Mouse (Mus musculus) midbrain, embryonic 11.5 days (tissue): ENCODE measurements around the gene 1600012H06Rik. TPM values are rescaled to one million over a fixed set of nuclear protein-coding genes. Genes with fewer than 3 reads are reported as not detected.
"Not testable (repeated sequence)": the region's sequence is repeated elsewhere in the genome, so short reads cannot be mapped to it uniquely, and the experiment has no call there.

ENCODE experiments used
- ATAC-seq: fragments of 200-750 bp; cut with Nextera tagmentation; 2 replicates; pipeline ENCODE4 v1.8.0; 2017; ENCODE audit warnings: moderate TSS enrichment, moderate library complexity; ENCODE audit not compliant: low FRiP score
- DNase-seq: peaks from one replicate; pipeline ENCODE4 v3.0.0; 2015; ENCODE audit warnings: low spot score; ENCODE audit errors: missing footprints
- H3K27ac ChIP-seq: fragments of 300-500 bp; sonication (generic); 2 replicates; pipeline ENCODE4 v1.5.1; 2014; ENCODE audit warnings: low read depth, low read length
- H3K27me3 ChIP-seq: fragments of 300-500 bp; sonication (generic); 2 replicates; pipeline ENCODE4 v1.6.1; 2014; ENCODE audit warnings: mild to moderate bottlenecking, low read length, moderate library complexity, mixed read lengths; ENCODE audit not compliant: control insufficient read depth, insufficient read depth
- H3K36me3 ChIP-seq: fragments of 300-500 bp; sonication (generic); 2 replicates; pipeline ENCODE4 v1.6.1; 2014; ENCODE audit warnings: mild to moderate bottlenecking, low read length, moderate library complexity, mixed read lengths; ENCODE audit not compliant: control insufficient read depth, insufficient read depth
- H3K4me1 ChIP-seq: fragments of 300-500 bp; sonication (generic); 2 replicates; pipeline ENCODE4 v1.6.1; 2014; ENCODE audit warnings: low read length; ENCODE audit not compliant: control insufficient read depth, insufficient read depth
- H3K4me2 ChIP-seq: fragments of 300-500 bp; sonication (generic); 2 replicates; pipeline ENCODE4 v1.6.1; 2014; ENCODE audit warnings: mild to moderate bottlenecking, moderate library complexity
- H3K4me3 ChIP-seq: fragments of 300-500 bp; sonication (generic); 2 replicates; pipeline ENCODE4 v1.5.1; 2014; ENCODE audit warnings: low read depth, low read length
- H3K9ac ChIP-seq: fragments of 300-500 bp; sonication (generic); 2 replicates; pipeline ENCODE4 v1.6.1; 2014; ENCODE audit warnings: low read length
- H3K9me3 ChIP-seq: fragments of 300-500 bp; sonication (generic); 2 replicates; pipeline ENCODE4 v1.6.1; 2016; ENCODE audit warnings: low read length; ENCODE audit not compliant: control insufficient read depth
- WGBS: fragments of 180-500 bp; shearing (Covaris S2); extraction: QIAGEN DNeasy Blood & Tissue Kit; methylation state at CpG from one replicate; pipeline ENCODE4 v1.1.7; 2014; 5-methylcytosine and 5-hydroxymethylcytosine counted together
- polyA plus RNA-seq: library from polyadenylated mRNA; unstranded; fragments of >200 nt; fragmentation: Nextera tagmentation; extraction: Ambion mirVana; gene quantifications from 2 replicates; pipeline ENCODE4 v1.2.1, GENCODE M21; 2014

1600012H06Rik gene
- polyA plus RNA-seq, result 33.3 and 36.0 TPM in 2 replicates

DNA sequence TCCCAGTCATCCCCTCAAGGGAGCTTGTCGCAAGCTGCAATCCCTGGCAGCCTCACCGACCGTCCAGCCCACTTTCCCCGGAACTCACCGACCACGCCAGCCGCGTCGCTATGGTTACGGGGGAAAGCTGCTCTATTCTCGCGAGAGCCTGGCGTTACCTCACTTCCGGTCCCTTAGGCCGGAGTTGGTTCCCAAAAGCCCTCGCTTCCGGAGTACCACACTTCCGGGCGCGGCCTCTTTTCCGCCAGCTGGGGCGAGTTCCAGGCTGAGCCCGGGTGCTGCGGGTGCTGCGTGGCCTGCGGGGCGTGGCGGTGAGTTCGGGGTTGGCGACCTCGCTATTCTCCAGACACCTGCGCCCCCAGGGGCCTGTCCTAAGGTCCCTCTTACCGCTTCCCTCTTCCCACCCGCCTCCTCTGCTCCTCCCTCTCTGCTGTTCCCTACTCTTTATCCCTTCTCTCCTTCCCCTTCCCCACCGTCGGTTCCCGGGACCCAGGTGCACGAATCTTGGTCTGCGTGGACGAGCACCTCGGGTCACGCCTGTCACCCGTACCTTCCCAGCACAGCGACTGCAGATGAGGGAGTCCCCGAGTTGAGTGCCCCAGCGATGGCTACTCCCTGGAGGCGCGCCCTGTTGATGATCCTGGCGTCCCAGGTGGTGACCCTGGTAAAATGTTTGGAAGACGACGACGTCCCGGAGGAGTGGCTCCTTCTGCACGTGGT is at the start of gene 1600012H06Rik, which contains the start of gene Wdr27:
Gene 1600012H06Rik, plus strand, starts transcription at position 176 of the 720 bp plus-strand sequence.
Gene Wdr27, minus strand, starts transcription at position 150 of the 720 bp plus-strand sequence.
- peak within 1 kb of the TSS; percentile 92 for H3K4me2 ChIP-seq
- no peaks in the 10 kb centered on the region for H3K36me3 ChIP-seq
- H3K9me3 ChIP-seq, result no peaks in the 10 kb centered on the region
- peaks cover 9% of the 10 kb centered on the region for H3K4me1 ChIP-seq
- peak within 1 kb of the TSS; percentile 79 for H3K4me3 ChIP-seq
- WGBS, result under 1% methylated on average over 52 of the region's 54 CpGs
- peak within 1 kb of the TSS; percentile 10; the same call in 1 of the 2 replicates for H3K27ac ChIP-seq
- peak; percentile 100 for DNase-seq
- no peaks in the 10 kb centered on the region for H3K27me3 ChIP-seq
- H3K9ac ChIP-seq, result peak within 1 kb of the TSS; percentile 86
- ATAC-seq, result peak; percentile 99

DNA sequence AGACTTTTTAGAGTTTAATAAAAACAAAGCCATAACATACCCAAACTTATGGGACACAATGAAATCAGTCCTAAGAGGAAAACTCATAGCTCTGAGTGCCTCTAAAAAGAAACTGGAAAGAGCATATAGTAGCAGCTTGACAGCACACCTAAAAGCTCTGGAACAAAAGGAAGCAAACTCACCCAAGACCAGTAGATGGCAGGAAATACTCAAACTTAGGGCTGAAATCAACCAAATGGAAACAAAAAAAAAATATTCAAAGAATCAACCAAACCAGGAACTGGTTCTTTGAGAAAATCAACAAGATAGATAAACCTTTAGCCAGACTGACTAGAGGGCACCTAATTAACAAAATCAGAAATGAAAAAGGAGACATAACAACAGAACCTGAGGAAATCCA is 47.9 kb upstream of the 1600012H06Rik start:
- H3K36me3 ChIP-seq, H3K9ac ChIP-seq, H3K9me3 ChIP-seq, H3K4me3 ChIP-seq, H3K27me3 ChIP-seq, DNase-seq, H3K4me1 ChIP-seq, H3K27ac ChIP-seq, ATAC-seq, H3K4me2 ChIP-seq: not testable (repeated sequence)

DNA sequence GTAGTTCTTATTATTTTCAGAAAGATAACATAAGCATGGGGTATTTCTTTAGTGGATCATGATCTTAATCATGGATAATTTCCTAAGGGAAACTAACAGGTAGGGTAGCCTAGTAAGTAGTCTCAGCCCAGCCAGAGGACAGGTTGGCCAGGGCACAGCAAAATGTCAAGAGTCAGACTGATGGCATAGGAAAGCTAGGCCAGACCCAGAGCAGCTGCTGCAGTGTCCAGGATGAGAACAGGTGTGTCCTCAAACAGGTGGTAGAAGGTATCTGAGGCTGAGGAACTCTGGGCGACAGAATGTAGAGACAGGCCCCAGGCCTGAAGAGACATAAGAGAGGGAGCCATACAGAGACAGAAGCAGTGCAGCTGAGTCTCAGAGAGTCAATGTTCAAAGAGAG is 44.0 kb upstream of the 1600012H06Rik start:
- ATAC-seq (no peak), DNase-seq (no peak)
- H3K4me1 ChIP-seq, result no peaks in the 10 kb centered on the region
- no peak overlapping the region for H3K27ac ChIP-seq
- no peaks in the 10 kb centered on the region for H3K27me3 ChIP-seq
- no peak overlapping the region for H3K4me2 ChIP-seq
- no peak overlapping the region for H3K9ac ChIP-seq
- no peaks in the 10 kb centered on the region for H3K9me3 ChIP-seq
- WGBS, result 81% methylated on average over 1 of the region's 1 CpGs
- no peaks in the 10 kb centered on the region for H3K36me3 ChIP-seq
- no peak overlapping the region for H3K4me3 ChIP-seq

DNA sequence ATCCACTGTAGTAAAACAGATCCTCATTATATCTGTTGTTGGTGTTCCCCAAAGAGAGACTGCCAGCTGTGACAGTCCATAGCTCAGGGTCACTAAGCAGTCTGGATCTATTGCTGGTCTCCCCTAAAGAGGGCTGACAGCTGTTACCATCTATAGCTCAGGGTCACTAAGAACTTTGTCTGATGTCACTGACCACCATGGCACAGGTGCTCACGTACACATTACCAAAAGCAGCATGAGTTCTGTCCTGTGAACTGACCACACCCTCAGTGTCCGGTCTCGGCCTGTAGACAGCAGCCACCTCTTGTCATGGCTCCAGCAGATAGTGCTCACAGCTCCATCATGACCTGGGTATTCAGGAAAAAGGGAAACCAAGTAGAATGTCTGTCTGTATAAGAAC is 39.8 kb upstream of the 1600012H06Rik start:
- H3K36me3 ChIP-seq, result no peaks in the 10 kb centered on the region
- ATAC-seq, result no peak
- 83% methylated on average over 3 of the region's 3 CpGs for WGBS
- DNase-seq, result no peak
- H3K27ac ChIP-seq, result no peak overlapping the region
- H3K4me2 ChIP-seq, result no peak overlapping the region
- no peaks in the 10 kb centered on the region for H3K4me1 ChIP-seq
- no peaks in the 10 kb centered on the region for H3K9me3 ChIP-seq
- no peak overlapping the region for H3K4me3 ChIP-seq
- no peak overlapping the region for H3K9ac ChIP-seq
- no peaks in the 10 kb centered on the region for H3K27me3 ChIP-seq

DNA sequence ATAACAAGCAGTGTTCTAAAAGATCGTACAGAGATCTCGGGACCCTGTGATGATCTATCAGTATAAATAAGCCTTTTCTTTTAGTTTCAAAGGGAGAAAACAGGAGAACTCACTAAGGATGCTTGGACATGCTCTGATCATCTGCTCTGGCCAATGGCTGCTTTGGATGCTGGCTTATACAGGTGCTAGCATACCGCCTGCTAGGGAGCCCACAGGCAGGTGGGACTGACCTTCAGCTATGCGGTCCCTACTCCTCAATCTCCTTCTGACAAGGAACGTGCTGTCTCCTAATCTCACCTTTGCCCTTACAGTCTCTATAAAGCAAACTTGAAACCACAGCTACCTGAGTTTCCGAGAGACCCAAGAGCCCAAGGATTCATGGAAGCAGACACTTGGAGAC is 38.8 kb upstream of the 1600012H06Rik start:
- H3K4me1 ChIP-seq, result no peaks in the 10 kb centered on the region
- DNase-seq (no peak), ATAC-seq (no peak; the same call in 1 of the 2 replicates)
- no peak overlapping the region for H3K9ac ChIP-seq
- H3K9me3 ChIP-seq, result no peaks in the 10 kb centered on the region
- H3K36me3 ChIP-seq, result no peaks in the 10 kb centered on the region
- H3K4me3 ChIP-seq, result no peak overlapping the region
- H3K27me3 ChIP-seq, result no peaks in the 10 kb centered on the region
- 78% methylated on average over 6 of the region's 6 CpGs for WGBS
- no peak overlapping the region for H3K27ac ChIP-seq
- no peak overlapping the region for H3K4me2 ChIP-seq

DNA sequence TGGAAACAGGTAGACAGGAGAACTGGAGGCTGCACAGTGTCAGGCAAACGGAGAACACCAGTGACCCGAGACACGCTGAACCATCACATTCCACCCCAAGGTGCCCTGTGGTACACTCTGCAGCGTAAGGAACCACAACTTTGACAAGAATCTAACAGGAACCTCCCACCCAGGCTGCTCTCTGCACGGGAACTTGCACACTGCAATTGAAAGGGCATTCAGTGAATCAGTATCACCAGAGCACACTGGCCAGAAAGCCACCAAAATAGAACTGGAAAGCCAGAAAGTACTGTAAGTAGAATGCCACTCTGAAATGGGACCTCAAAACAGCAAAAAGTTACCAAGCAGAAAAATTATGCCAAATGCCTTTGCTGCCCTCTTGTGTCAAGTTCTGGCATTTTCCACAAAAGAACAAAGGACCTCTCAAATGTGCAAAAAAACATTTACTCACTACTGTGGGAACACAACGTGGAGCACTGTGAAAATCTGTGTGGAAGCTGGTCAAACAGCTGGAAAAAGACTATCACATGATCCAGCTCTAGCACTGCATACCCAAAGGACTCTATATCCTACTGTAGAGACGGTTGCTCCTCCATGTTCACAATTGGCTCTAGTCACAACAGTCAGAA is 38.2 kb upstream of the 1600012H06Rik start:
- H3K9ac ChIP-seq, result no peak overlapping the region
- WGBS, result 68% methylated on average over 7 of the region's 7 CpGs
- peak; percentile 69 for ATAC-seq

DNA sequence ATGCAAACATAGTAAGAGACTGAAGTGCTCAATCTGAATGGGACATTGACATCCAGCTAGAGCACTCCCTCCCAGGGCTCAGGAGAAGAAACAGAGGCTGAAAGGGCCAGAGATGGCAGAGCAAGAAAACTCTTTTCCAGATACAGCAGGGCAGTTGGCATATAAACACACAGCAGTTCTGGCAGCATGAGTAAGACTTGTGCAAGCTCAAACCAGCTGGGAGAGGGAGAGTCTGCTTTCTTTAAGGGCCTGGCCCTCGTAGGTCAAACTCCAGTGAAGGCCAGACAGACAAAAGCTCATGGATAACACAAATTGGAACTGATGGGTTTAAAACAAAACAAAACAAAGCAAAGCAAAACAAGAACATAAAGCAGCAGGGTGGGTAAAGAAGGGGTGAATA is 36.4 kb upstream of the 1600012H06Rik start:
- H3K27ac ChIP-seq, result no peak overlapping the region
- H3K4me2 ChIP-seq, result no peak overlapping the region
- DNase-seq, result no peak
- no peaks in the 10 kb centered on the region for H3K36me3 ChIP-seq
- no peak for ATAC-seq
- no peak overlapping the region for H3K4me3 ChIP-seq
- WGBS, result 17% methylated on average over 1 of the region's 1 CpGs
- no peak overlapping the region for H3K9ac ChIP-seq
- no peaks in the 10 kb centered on the region for H3K4me1 ChIP-seq
- H3K27me3 ChIP-seq, result no peaks in the 10 kb centered on the region
- H3K9me3 ChIP-seq, result no peaks in the 10 kb centered on the region

More for the DNA sequence above, 38.2 kb upstream of the 1600012H06Rik start:
- H3K4me1 ChIP-seq, result no peaks in the 10 kb centered on the region
- no peaks in the 10 kb centered on the region for H3K27me3 ChIP-seq
- no peak overlapping the region for H3K4me2 ChIP-seq
- H3K27ac ChIP-seq, result no peak overlapping the region
- no peaks in the 10 kb centered on the region for H3K36me3 ChIP-seq
- DNase-seq, result peak; percentile 98
- no peak overlapping the region for H3K4me3 ChIP-seq
- no peaks in the 10 kb centered on the region for H3K9me3 ChIP-seq

DNA sequence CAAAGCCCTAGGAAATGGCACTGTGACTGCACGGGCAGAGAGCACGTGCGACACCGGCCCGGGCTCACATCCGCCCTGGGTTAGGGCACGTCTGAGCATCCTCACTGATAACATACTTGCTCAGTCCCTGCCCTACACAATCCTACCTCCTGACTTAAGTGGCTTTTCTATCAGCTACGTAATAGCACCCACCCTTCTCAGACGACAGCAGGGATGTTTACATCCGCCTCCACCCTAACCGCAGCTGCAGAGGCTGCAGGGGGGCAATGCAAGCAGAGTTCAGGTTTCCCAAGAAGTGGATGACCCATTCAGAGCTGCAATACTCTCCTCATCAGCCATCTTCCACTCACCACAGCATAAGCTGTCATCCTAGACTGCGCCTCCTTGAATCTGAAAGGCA is 35.8 kb upstream of the 1600012H06Rik start:
- Histone ChIP-seq H3K36me3 (no peaks in the 10 kb centered on the region), H3K9me3 (no peaks in the 10 kb centered on the region), H3K4me3 (no peak overlapping the region), H3K27ac (no peak overlapping the region), H3K9ac (no peak overlapping the region), H3K27me3 (no peaks in the 10 kb centered on the region), H3K4me2 (no peak overlapping the region), H3K4me1 (no peaks in the 10 kb centered on the region)
- 78% methylated on average over 12 of the region's 12 CpGs for WGBS
- DNase-seq, result no peak
- no peak for ATAC-seq

DNA sequence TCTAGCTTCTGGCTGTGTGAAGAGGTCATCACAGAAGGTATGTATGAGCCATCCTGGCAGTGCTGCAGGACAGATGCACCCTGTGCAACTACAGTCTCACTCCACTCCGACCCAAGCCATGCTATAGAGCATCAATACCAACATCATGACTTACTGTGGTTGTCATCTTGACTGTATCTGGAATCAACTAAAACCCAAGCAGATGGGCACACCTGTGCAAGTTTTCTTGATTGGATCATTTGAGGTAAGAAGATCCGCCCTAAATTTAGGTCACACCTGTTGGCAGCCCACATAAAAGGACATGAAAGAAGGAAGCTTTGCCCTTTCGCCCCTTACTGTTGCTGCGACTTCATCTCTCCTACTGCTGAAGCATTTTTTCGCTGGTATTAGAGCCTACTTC is 33.7 kb upstream of the 1600012H06Rik start:
- H3K4me3 ChIP-seq, result no peak overlapping the region
- H3K4me2 ChIP-seq, result no peak overlapping the region
- no peak for DNase-seq
- no peak overlapping the region for H3K9ac ChIP-seq
- WGBS, result 79% methylated on average over 5 of the region's 5 CpGs
- no peak for ATAC-seq
- H3K4me1 ChIP-seq, result no peaks in the 10 kb centered on the region
- H3K27ac ChIP-seq, result no peak overlapping the region
- H3K27me3 ChIP-seq, result no peaks in the 10 kb centered on the region
- H3K9me3 ChIP-seq, result no peaks in the 10 kb centered on the region
- H3K36me3 ChIP-seq, result no peaks in the 10 kb centered on the region
